ENCODE assay signal across 7 mouse cellular contexts in the genomic region with DNA sequence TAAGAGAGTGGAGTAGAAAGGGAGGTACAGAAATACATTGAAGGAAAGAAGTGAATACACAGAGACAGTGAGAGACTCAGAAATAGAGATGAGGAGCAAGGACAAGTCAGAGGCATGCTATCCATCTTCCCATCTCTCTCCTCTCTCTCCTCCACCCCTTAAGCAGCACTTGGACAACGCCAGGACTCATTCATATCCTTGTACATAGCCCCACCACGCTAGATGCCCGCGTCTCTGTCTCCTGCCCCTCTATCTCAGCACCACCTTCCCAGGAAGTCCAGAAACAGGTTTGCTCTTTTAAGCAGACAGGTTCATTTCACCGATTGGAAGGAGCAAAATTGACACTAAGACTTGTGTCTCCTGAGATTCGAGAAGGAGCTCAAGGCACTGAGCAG. TPM values are rescaled to one million over a fixed set of nuclear protein-coding genes. Genes with fewer than 3 reads are reported as not detected.
A peak's percentile ranks its signal among the peaks of the same experiment; 100 is the strongest.
DNase-seq lines count a peak whose midpoint lies in the region; ATAC-seq and TF ChIP-seq lines count a peak whose summit lies in the region.

No protein-coding gene starts in this region.

- no peak; the same call in none of the 2 replicates for ATAC-seq in forebrain, embryonic 13.5 days
- ATAC-seq in limb, embryonic 11.5 days (ENCODE audit: insufficient number of reproducible peaks, low FRiP score, low TSS enrichment, low read depth), result no peak

- DNase-seq in layer of hippocampus, adult 2 months (ENCODE audit: low spot score in 2 of 2), result no peak
- DNase-seq in layer of hippocampus, adult 8-10 months (ENCODE audit: low spot score in 2 of 2), result no peak
- DNase-seq in limb, embryonic 11.5 days (ENCODE audit: low spot score), result no peak
- no peak for DNase-seq in yolk sac, embryonic 10.5 days (ENCODE audit: low spot score)
- DNase-seq in layer of hippocampus, adult 9-10 months (ENCODE audit: low spot score), result no peak

- peaks cover 40% of the 10 kb centered on the region for H3K4me1 ChIP-seq in forebrain, embryonic 13.5 days
- peaks cover 16% of the 10 kb centered on the region; the same call in 1 of the 2 replicates for H3K4me1 ChIP-seq in limb, embryonic 11.5 days (ENCODE audit: control insufficient read depth, insufficient read depth, low read length)
- H3K4me1 ChIP-seq in olfactory bulb, adult 2 months (ENCODE audit: control insufficient read depth, insufficient read depth, low read length), result peaks cover 44% of the 10 kb centered on the region

- H3K4me2 ChIP-seq in forebrain, embryonic 13.5 days, result peak overlapping the region; percentile 86
- peak overlapping the region; percentile 87 for H3K4me2 ChIP-seq in limb, embryonic 11.5 days (ENCODE audit: low read depth, severe bottlenecking)

- peak overlapping the region; percentile 75 for H3K4me3 ChIP-seq in layer of hippocampus, adult 2 months
- peak overlapping the region; percentile 70 for H3K4me3 ChIP-seq in forebrain, embryonic 13.5 days
- peak overlapping the region; percentile 73 for H3K4me3 ChIP-seq in limb, embryonic 11.5 days (ENCODE audit: low read depth, low read length)
- H3K4me3 ChIP-seq in olfactory bulb, adult 2 months (ENCODE audit: insufficient read depth, low read depth, low read length), result 0 out of 2 replicates have a peak overlapping the region, but pooled peaks have one; percentile 24

- TF ChIP-seq POLR2A in olfactory bulb, adult 2 months (IDR thresholded peaks at IDR 0.05; ENCODE audit: insufficient read depth, low read depth, low read length), result no peak

- no peaks in the 10 kb centered on the region for H3K9me3 ChIP-seq in forebrain, embryonic 13.5 days (replicated peaks)
- no peaks in the 10 kb centered on the region for H3K9me3 ChIP-seq in limb, embryonic 11.5 days (ENCODE audit: control insufficient read depth, low read length)

- H3K9ac ChIP-seq in forebrain, embryonic 13.5 days, result peak overlapping the region; percentile 95
- H3K9ac ChIP-seq in limb, embryonic 11.5 days (ENCODE audit: low read length), result no peak overlapping the region

- no peak for TF ChIP-seq CTCF in layer of hippocampus, adult 2 months (conservative IDR thresholded peaks at IDR 0.05)
- no peak for TF ChIP-seq CTCF in olfactory bulb, adult 2 months (IDR thresholded peaks at IDR 0.05; ENCODE audit: insufficient read depth, low read depth, low read length)

- H3K36me3 ChIP-seq in forebrain, embryonic 13.5 days (ENCODE audit: poor library complexity, severe bottlenecking), result peaks cover 20% of the 10 kb centered on the region
- no peaks in the 10 kb centered on the region for H3K36me3 ChIP-seq in limb, embryonic 11.5 days (ENCODE audit: control insufficient read depth, insufficient read depth, low read length)

- H3K27me3 ChIP-seq in forebrain, embryonic 13.5 days, result peaks cover 17% of the 10 kb centered on the region
- H3K27me3 ChIP-seq in limb, embryonic 11.5 days (ENCODE audit: control insufficient read depth, insufficient read depth, low read length), result no peaks in the 10 kb centered on the region

- 63% methylated on average over 6 of the region's 6 CpGs for WGBS in forebrain, embryonic 13.5 days
- 66% methylated on average over 6 of the region's 6 CpGs for WGBS in limb, embryonic 11.5 days
- 48% methylated on average over 6 of the region's 6 CpGs for WGBS in olfactory bulb, adult 2 months

- peak overlapping the region; percentile 89 for H3K27ac ChIP-seq in layer of hippocampus, adult 2 months
- no peak overlapping the region for H3K27ac ChIP-seq in forebrain, embryonic 13.5 days
- no peak overlapping the region for H3K27ac ChIP-seq in limb, embryonic 11.5 days (replicated peaks; ENCODE audit: low read depth, low read length)
- H3K27ac ChIP-seq in olfactory bulb, adult 2 months (ENCODE audit: insufficient read depth, low read depth, low read length), result peak overlapping the region; percentile 58; the same call in 1 of the 2 replicates

RNA-seq across cellular contexts. Expression of a gene that starts 0.8 kb away (rescaled TPM):
- total RNA-seq in layer of hippocampus, adult 2 months (2021), result 10 to 100 TPM; 32.4 to 34.6 TPM
- 10 to 100 TPM; 28.2 to 31.6 (median 29.2) TPM for total RNA-seq in layer of hippocampus, adult 8-10 months (2022)
- polyA plus RNA-seq in forebrain, embryonic 13.5 days (2015; fragmentation: Nextera tagmentation; extraction: Ambion mirVana), result 8.1 and 9.7 TPM in 2 replicates
- polyA plus RNA-seq in limb, embryonic 11.5 days (2014; fragmentation: Nextera tagmentation; extraction: Ambion mirVana), result 4.9 and 5.0 TPM in 2 replicates
- not detected in 2 replicates for polyA plus RNA-seq in olfactory bulb, adult 2 months (2012; ENCODE audit: insufficient read depth, insufficient read length, low replicate concordance, missing spikeins)

RNA-seq across cellular contexts. Expression of a gene that starts 39.6 kb away (rescaled TPM):
- total RNA-seq in layer of hippocampus, adult 2 months (2021), result 1 to 10 TPM; 6.7 to 7.3 TPM
- 1 to 10 TPM; 6.7 to 9.9 (median 8.4) TPM for total RNA-seq in layer of hippocampus, adult 8-10 months (2022)
- polyA plus RNA-seq in forebrain, embryonic 13.5 days (2015; fragmentation: Nextera tagmentation; extraction: Ambion mirVana), result 24.2 and 24.7 TPM in 2 replicates
- 21.6 TPM in 2 replicates for polyA plus RNA-seq in limb, embryonic 11.5 days (2014; fragmentation: Nextera tagmentation; extraction: Ambion mirVana)
- not detected in 2 replicates for polyA plus RNA-seq in olfactory bulb, adult 2 months (2012; ENCODE audit: insufficient read depth, insufficient read length, low replicate concordance, missing spikeins)

RNA-seq across cellular contexts. Expression of a gene that starts 41.8 kb away (rescaled TPM):
- total RNA-seq in layer of hippocampus, adult 2 months (2021), result under 1 TPM; 0.41 to 0.81 TPM
- under 1 TPM; 0.53 to 0.82 (median 0.66) TPM for total RNA-seq in layer of hippocampus, adult 8-10 months (2022)
- not detected in 2 replicates for polyA plus RNA-seq in forebrain, embryonic 13.5 days (2015; fragmentation: Nextera tagmentation; extraction: Ambion mirVana)
- polyA plus RNA-seq in limb, embryonic 11.5 days (2014; fragmentation: Nextera tagmentation; extraction: Ambion mirVana), result not detected in 2 replicates
- polyA plus RNA-seq in olfactory bulb, adult 2 months (2012; ENCODE audit: insufficient read depth, insufficient read length, low replicate concordance, missing spikeins), result not detected in 2 replicates

RNA-seq across cellular contexts. Expression of a gene that starts 48.7 kb away (rescaled TPM):
- 10 to 100 TPM in 1 of 2 experiments, 1 to 10 TPM in 1; 9.4 to 14.2 TPM for total RNA-seq in layer of hippocampus, adult 2 months (2021)
- total RNA-seq in layer of hippocampus, adult 8-10 months (2022), result 10 to 100 TPM in 3 of 4 experiments, 1 to 10 TPM in 1; 9.6 to 21.2 (median 15.0) TPM
- 9.2 and 12.7 TPM in 2 replicates for polyA plus RNA-seq in forebrain, embryonic 13.5 days (2015; fragmentation: Nextera tagmentation; extraction: Ambion mirVana)
- polyA plus RNA-seq in limb, embryonic 11.5 days (2014; fragmentation: Nextera tagmentation; extraction: Ambion mirVana), result 72.3 and 75.3 TPM in 2 replicates
- not detected in 2 replicates for polyA plus RNA-seq in olfactory bulb, adult 2 months (2012; ENCODE audit: insufficient read depth, insufficient read length, low replicate concordance, missing spikeins)

RNA-seq across cellular contexts. Expression of a gene that starts 50.2 kb away (rescaled TPM):
- 10 to 100 TPM; 26.7 to 32.6 TPM for total RNA-seq in layer of hippocampus, adult 2 months (2021)
- total RNA-seq in layer of hippocampus, adult 8-10 months (2022), result 100 to 1,000 TPM in 2 of 4 experiments, 10 to 100 TPM in 2; 24.9 to 572 (median 243) TPM
- polyA plus RNA-seq in forebrain, embryonic 13.5 days (2015; fragmentation: Nextera tagmentation; extraction: Ambion mirVana), result 12.1 and 15.6 TPM in 2 replicates
- polyA plus RNA-seq in limb, embryonic 11.5 days (2014; fragmentation: Nextera tagmentation; extraction: Ambion mirVana), result 8.4 and 12.6 TPM in 2 replicates
- not detected in 2 replicates for polyA plus RNA-seq in olfactory bulb, adult 2 months (2012; ENCODE audit: insufficient read depth, insufficient read length, low replicate concordance, missing spikeins)

Comparison
In these comparisons a context has a peak if more than half of its experiments do, and no peak if none do; other contexts are left out.
1. H3K27ac ChIP-seq: peak in layer of hippocampus, adult 2 months (single experiment) and olfactory bulb, adult 2 months (single experiment); none in forebrain, embryonic 13.5 days (single experiment) and limb, embryonic 11.5 days (single experiment).
2. H3K4me3 ChIP-seq: peak in every context shown above with its lines; median percentile 75 in layer of hippocampus, adult 2 months; 73 in limb, embryonic 11.5 days; 70 in forebrain, embryonic 13.5 days; 24 in olfactory bulb, adult 2 months.
3. RNA of a gene that starts 39.6 kb away (polyA plus RNA-seq): 24.2 to 24.7 TPM in forebrain, embryonic 13.5 days and 21.6 TPM in limb, embryonic 11.5 days; not detected in olfactory bulb, adult 2 months; every median in the first group is over 10 times any median in the second.